Mouse (Mus musculus) lung, embryonic 16.5 days (tissue): Measurements from ENCODE around the gene Rora. TPM values are rescaled to one million over a fixed set of nuclear protein-coding genes. Genes with fewer than 3 reads are reported as not detected.

Experiments
- ATAC-seq: fragments of 200-750 bp; cut with Nextera tagmentation; 2 replicates; pipeline ENCODE4 v1.8.0; 2017; ENCODE audit warnings: low read depth, mild to moderate bottlenecking, moderate library complexity
- H3K27ac ChIP-seq: fragments of 300-500 bp; sonication (generic); 2 replicates; pipeline ENCODE4 v1.5.1; 2014; ENCODE audit warnings: mild to moderate bottlenecking, control low read depth, low read length
- H3K27me3 ChIP-seq: fragments of 300-500 bp; sonication (generic); 2 replicates; pipeline ENCODE4 v1.6.1; 2014; ENCODE audit warnings: low read depth, low read length, mixed read lengths; ENCODE audit not compliant: control insufficient read depth, insufficient read depth
- H3K36me3 ChIP-seq: fragments of 300-500 bp; sonication (generic); 2 replicates; pipeline ENCODE4 v1.6.1; 2014; ENCODE audit warnings: low read length; ENCODE audit not compliant: control insufficient read depth, insufficient read depth
- H3K4me1 ChIP-seq: fragments of 300-500 bp; sonication (generic); replicated peaks from 2 replicates; pipeline ENCODE4 v1.6.1; 2014; ENCODE audit warnings: low read length, mixed read lengths; ENCODE audit not compliant: control insufficient read depth, insufficient read depth
- H3K4me2 ChIP-seq: fragments of 300-500 bp; sonication (generic); 2 replicates; pipeline ENCODE4 v1.6.1; 2014; ENCODE audit warnings: low read depth, low read length, control low read depth
- H3K4me3 ChIP-seq: fragments of 300-500 bp; sonication (generic); 2 replicates; pipeline ENCODE4 v1.5.1; 2014; ENCODE audit warnings: mild to moderate bottlenecking, low read length, control low read depth
- H3K9ac ChIP-seq: fragments of 300-500 bp; sonication (generic); 2 replicates; pipeline ENCODE4 v1.6.1; 2014; ENCODE audit warnings: low read length, control low read depth
- H3K9me3 ChIP-seq: fragments of 300-500 bp; sonication (generic); 2 replicates; pipeline ENCODE4 v1.6.1; 2016; ENCODE audit warnings: low read length; ENCODE audit not compliant: control insufficient read depth
- WGBS: fragments of 180-500 bp; shearing (Covaris S2); extraction: QIAGEN DNeasy Blood & Tissue Kit; methylation state at CpG from one replicate; pipeline ENCODE4 v1.1.7; 2014; 5-methylcytosine and 5-hydroxymethylcytosine counted together
- polyA plus RNA-seq: library from polyadenylated mRNA; unstranded; fragments of >200 nt; fragmentation: Nextera tagmentation; extraction: Ambion mirVana; gene quantifications from 2 replicates; pipeline ENCODE4 v1.2.1, GENCODE M21; 2015

Rora gene
- polyA plus RNA-seq, 1 experiment from 2014 or later: 8.4 TPM

- H3K27me3 ChIP-seq: no peaks in the 10 kb centered on the region
- no peaks in the 10 kb centered on the region for H3K9me3 ChIP-seq
- H3K4me3 ChIP-seq: no peak overlapping the region
- peaks cover 5% of the 10 kb centered on the region for H3K4me1 ChIP-seq
- no peaks in the 10 kb centered on the region for H3K36me3 ChIP-seq
- no peak overlapping the region for H3K4me2 ChIP-seq
- no peak overlapping the region for H3K9ac ChIP-seq
- no peak overlapping the region for H3K27ac ChIP-seq
- WGBS: 80% methylated on average over 10 of the region's 10 CpGs
- ATAC-seq: no peak
These were observed 690.3 kb downstream of the Rora start for GRCm38 (mm10) chr9:69343881-69344280.

DNA sequence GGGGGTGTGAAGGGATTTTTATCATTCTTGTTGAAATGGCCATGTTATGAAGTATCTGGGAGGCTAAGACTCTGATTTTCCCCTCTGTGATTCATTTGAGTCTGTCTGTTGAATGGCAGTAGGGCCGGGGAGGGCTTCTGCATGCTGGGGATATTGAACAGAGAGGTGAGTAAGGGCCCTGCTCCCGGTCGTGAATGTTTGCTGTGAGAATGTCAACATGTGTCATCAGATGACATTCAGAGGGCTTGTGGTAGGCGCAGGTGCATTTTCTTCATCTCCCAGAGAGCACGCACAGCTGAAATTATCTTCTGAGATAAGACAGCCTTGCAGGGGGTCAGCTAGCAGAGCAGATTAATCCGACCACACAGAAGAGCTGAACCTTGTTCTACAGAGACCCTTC is 692.0 kb downstream of the Rora start:
- Histone ChIP-seq H3K27ac (no peak overlapping the region), H3K4me2 (no peak overlapping the region), H3K4me3 (no peak overlapping the region), H3K9me3 (no peaks in the 10 kb centered on the region), H3K36me3 (no peaks in the 10 kb centered on the region), H3K4me1 (no peaks in the 10 kb centered on the region), H3K9ac (no peak overlapping the region), H3K27me3 (no peaks in the 10 kb centered on the region)
- WGBS: 28% methylated on average over 6 of the region's 6 CpGs
- no peak for ATAC-seq

GRCm38 (mm10) chr9:69347796-69348195 is 694.2 kb downstream of the Rora start:
- ATAC-seq: no peak
- WGBS: 75% methylated on average over 6 of the region's 6 CpGs

DNA sequence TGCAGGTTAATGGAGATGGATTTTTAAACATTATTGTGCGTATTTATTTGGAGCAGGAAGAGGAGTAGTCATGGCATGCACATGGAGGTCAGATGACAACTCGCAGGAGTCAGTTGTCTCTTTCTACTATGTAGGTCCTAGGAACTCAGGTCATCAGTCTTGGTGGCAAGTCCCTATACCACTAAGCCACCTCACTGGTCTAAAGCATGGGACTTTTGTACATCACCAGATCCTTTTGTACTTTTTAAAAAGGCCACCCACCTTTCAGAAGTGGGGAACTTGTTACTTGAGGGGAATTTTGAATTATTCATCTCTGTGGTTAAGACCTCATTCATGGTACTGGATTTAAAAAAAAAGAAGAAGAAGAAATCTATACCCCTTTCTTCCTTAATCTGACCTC is 696.0 kb downstream of the Rora start:
- Histone ChIP-seq H3K27ac (no peak overlapping the region), H3K4me1 (no peaks in the 10 kb centered on the region), H3K27me3 (no peaks in the 10 kb centered on the region), H3K9ac (no peak overlapping the region), H3K36me3 (no peaks in the 10 kb centered on the region), H3K4me3 (no peak overlapping the region), H3K9me3 (no peaks in the 10 kb centered on the region), H3K4me2 (no peak overlapping the region)
- WGBS: 80% methylated on average over 2 of the region's 2 CpGs
- no peak for ATAC-seq

More at GRCm38 (mm10) chr9:69347796-69348195, 694.2 kb downstream of the Rora start:
- no peak overlapping the region for H3K9ac ChIP-seq
- H3K9me3 ChIP-seq: no peaks in the 10 kb centered on the region
- H3K27me3 ChIP-seq: no peaks in the 10 kb centered on the region
- H3K4me3 ChIP-seq: no peak overlapping the region
- H3K4me2 ChIP-seq: no peak overlapping the region
- H3K4me1 ChIP-seq: no peaks in the 10 kb centered on the region
- H3K27ac ChIP-seq: no peak overlapping the region
- no peaks in the 10 kb centered on the region for H3K36me3 ChIP-seq

- Histone ChIP-seq H3K27me3 (no peaks in the 10 kb centered on the region), H3K4me2 (no peak overlapping the region), H3K9ac (no peak overlapping the region), H3K27ac (no peak overlapping the region), H3K4me3 (no peak overlapping the region), H3K4me1 (no peaks in the 10 kb centered on the region), H3K36me3 (no peaks in the 10 kb centered on the region), H3K9me3 (no peaks in the 10 kb centered on the region)
- WGBS: 72% methylated on average over 6 of the region's 6 CpGs
- ATAC-seq: no peak
These were observed 700.6 kb downstream of the Rora start for GRCm38 (mm10) chr9:69354228-69354627.

DNA sequence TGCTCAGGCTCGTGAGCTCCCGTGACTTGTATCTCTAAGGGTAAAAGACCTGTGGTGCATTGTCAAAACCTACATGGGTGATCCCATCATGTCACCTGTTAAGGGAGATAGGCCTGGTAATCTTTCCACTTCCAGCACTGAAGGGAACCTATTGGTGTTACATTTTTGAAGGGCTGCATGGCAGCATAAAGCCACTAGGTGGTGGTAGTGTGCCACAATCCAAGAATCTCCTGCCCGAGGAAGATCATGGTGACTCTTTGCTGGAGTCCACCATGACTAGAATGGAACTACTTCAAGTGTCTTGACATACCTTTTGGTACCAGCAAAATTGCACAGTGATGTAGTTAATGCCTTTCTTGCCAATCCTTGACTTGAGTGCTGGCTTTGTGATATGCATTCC is 704.2 kb downstream of the Rora start:
- no peaks in the 10 kb centered on the region for H3K27me3 ChIP-seq
- H3K4me3 ChIP-seq: no peak overlapping the region
- no peak overlapping the region for H3K4me2 ChIP-seq
- no peaks in the 10 kb centered on the region for H3K4me1 ChIP-seq
- 26% methylated on average over 3 of the region's 3 CpGs for WGBS
- no peak overlapping the region for H3K27ac ChIP-seq
- no peaks in the 10 kb centered on the region for H3K36me3 ChIP-seq
- ATAC-seq: no peak
- H3K9ac ChIP-seq: no peak overlapping the region
- H3K9me3 ChIP-seq: no peaks in the 10 kb centered on the region

- H3K27me3 ChIP-seq: no peaks in the 10 kb centered on the region
- H3K36me3 ChIP-seq: no peaks in the 10 kb centered on the region
- H3K4me3 ChIP-seq: no peak overlapping the region
- no peak for ATAC-seq
- no peak overlapping the region for H3K9ac ChIP-seq
- 80% methylated on average over 6 of the region's 6 CpGs for WGBS
- H3K4me2 ChIP-seq: no peak overlapping the region
- H3K27ac ChIP-seq: no peak overlapping the region
- no peaks in the 10 kb centered on the region for H3K9me3 ChIP-seq
- H3K4me1 ChIP-seq: no peaks in the 10 kb centered on the region
These were observed 705.2 kb downstream of the Rora start for GRCm38 (mm10) chr9:69358797-69359196.

DNA sequence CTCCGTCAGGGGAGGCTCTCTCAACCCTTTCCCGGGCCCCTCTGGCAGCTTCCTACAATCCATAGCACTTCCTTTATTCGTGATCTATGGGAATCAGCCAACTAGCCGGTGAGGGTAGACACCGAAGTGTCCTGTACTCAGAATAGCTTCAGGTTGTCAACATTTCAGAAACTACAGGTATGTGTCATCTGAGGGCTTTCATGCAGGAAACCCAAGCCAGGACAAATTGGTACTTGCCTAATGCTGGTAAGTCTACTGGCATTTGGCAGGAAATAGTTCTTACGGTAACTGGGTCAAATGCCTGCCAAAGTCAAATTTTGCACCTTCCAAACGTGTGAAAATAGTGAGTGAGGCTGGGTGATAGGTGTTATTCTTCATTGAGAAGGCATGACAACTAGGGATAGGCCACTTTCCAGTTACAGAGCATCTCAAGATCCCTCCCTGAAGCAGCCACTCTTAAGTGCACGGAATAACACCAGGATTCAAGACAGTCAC is 708.4 kb downstream of the Rora start:
- WGBS: 74% methylated on average over 8 of the region's 8 CpGs
- H3K36me3 ChIP-seq: no peaks in the 10 kb centered on the region
- H3K9ac ChIP-seq: no peak overlapping the region
- H3K4me3 ChIP-seq: no peak overlapping the region
- no peak overlapping the region for H3K4me2 ChIP-seq
- H3K4me1 ChIP-seq: no peaks in the 10 kb centered on the region
- H3K27ac ChIP-seq: no peak overlapping the region
- no peaks in the 10 kb centered on the region for H3K9me3 ChIP-seq
- no peak for ATAC-seq
- H3K27me3 ChIP-seq: no peaks in the 10 kb centered on the region

DNA sequence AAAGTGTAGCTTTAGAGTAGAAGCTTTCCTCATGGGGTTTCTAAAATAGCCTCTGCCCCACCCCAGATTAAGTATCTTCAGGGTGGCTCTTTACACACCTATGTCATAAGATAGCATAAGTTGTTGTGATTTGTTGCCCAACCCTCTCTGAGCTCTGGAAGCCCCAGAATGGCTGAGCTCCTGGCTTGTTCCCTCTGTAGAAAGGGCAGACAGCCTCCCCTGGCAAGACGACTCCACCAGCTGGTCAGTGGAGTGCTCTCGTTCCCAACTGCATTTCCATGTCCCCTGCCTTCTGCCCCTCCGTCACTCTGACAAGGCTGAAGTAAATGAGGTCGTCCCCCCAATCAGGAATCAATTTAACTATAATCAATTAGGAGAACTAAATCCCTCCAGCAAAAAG is 709.2 kb downstream of the Rora start:
- H3K9ac ChIP-seq: no peak overlapping the region
- H3K4me2 ChIP-seq: no peak overlapping the region
- no peak overlapping the region for H3K4me3 ChIP-seq
- ATAC-seq: no peak
- H3K27me3 ChIP-seq: no peaks in the 10 kb centered on the region
- H3K27ac ChIP-seq: no peak overlapping the region
- H3K9me3 ChIP-seq: no peaks in the 10 kb centered on the region
- H3K4me1 ChIP-seq: no peaks in the 10 kb centered on the region
- 39% methylated on average over 4 of the region's 4 CpGs for WGBS
- H3K36me3 ChIP-seq: no peaks in the 10 kb centered on the region

DNA sequence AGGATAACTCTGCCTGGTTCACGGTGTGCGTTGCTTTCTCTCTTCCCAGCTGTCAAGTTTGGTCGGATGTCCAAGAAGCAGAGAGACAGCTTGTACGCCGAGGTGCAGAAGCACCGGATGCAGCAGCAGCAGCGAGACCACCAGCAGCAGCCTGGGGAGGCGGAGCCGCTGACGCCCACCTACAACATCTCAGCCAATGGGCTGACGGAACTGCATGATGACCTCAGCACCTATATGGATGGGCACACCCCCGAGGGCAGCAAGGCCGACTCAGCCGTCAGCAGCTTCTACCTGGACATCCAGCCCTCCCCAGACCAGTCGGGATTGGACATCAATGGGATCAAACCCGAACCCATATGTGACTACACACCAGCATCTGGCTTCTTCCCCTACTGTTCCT is 710.5 kb downstream of the Rora start:
- no peak overlapping the region for H3K27ac ChIP-seq
- no peak overlapping the region for H3K9ac ChIP-seq
- H3K36me3 ChIP-seq: no peaks in the 10 kb centered on the region
- H3K9me3 ChIP-seq: no peaks in the 10 kb centered on the region
- 55% methylated on average over 16 of the region's 16 CpGs for WGBS
- no peak overlapping the region for H3K4me2 ChIP-seq
- ATAC-seq: no peak
- no peaks in the 10 kb centered on the region for H3K4me1 ChIP-seq
- no peak overlapping the region for H3K4me3 ChIP-seq
- H3K27me3 ChIP-seq: no peaks in the 10 kb centered on the region
